Mouse (Mus musculus): Measurements from ENCODE around the gene Wdr93. TPM values are rescaled to one million over a fixed set of nuclear protein-coding genes. Genes with fewer than 3 reads are reported as not detected.

Wdr93 gene
- total and polyA plus RNA-seq, 3 experiments: 0.75 to 1.3 (median 1.2) TPM

DNA sequence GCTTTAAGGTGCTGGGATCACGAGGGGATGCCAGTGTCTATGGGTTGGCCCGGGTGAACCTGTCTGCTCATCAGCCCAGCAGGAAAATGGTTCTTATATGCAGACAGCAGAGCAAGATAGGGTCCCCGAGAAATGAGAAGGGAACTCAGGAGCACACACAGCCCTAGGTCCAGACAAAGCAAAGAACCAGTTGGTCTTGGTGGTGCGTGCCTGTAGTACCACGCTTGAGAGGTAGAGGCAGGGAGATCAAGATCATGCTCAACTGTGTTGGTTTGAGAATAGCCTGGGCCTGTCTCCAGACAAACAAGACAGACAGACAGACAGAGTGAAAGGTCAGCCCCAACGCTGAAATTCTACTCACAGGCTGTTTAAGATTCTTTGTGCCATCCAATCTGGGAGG is 56.5 kb downstream of the Wdr93 start:
- no peak for DNase-seq (ENCODE audit: extremely low read depth)
- in situ Hi-C loops (cut with MboI; ENCODE audit: low pct_ligation_motif_present, low pct_unique_long_range_greater_than_20kb, low sequenced_read_pairs): loop anchor here (5.0 kb wide), 1 partner anchor 118 kb away; no protein-coding TSS in a partner anchor
- no peak overlapping the region for H3K4me2 ChIP-seq (ENCODE audit: insufficient read depth, low read depth, poor library complexity, severe bottlenecking)
- H3K27me3 ChIP-seq (replicated peaks): peaks cover 7% of the 10 kb centered on the region
- no peak overlapping the region for H3K9ac ChIP-seq (ENCODE audit: insufficient read depth, low read depth)
- dilution Hi-C loops (cut with MboI; ENCODE audit: extremely low pct_ligation_motif_present, extremely low pct_unique_long_range_greater_than_20kb, low sequenced_read_pairs): no loop called here
- H3K4me3 ChIP-seq (replicated peaks in 1 of 3; ENCODE audit: low read depth in 2 of 3, low read length in 2 of 3, poor library complexity in 1 of 3): no peak overlapping the region
- TF ChIP-seq MYC (IDR thresholded peaks at IDR 0.05; ENCODE audit: low read depth, low read length) (no peak), GABPA (IDR thresholded peaks at IDR 0.05; ENCODE audit: insufficient replicate concordance, low read depth, low read length) (no peak), JUND (conservative IDR thresholded peaks at IDR 0.05; ENCODE audit: low read depth, low read length) (no peak), PAX5 (IDR thresholded peaks at IDR 0.05; ENCODE audit: low read length) (no peak), USF2 (conservative IDR thresholded peaks at IDR 0.05; ENCODE audit: low read depth, low read length) (no peak), CHD1 (IDR thresholded peaks at IDR 0.05; ENCODE audit: low read depth, low read length) (no peak)
- H3K27ac ChIP-seq (ENCODE audit: insufficient read depth, low read depth): no peak overlapping the region
- peaks cover 5 to 8% of the 10 kb centered on the region in 2 experiments; a peak in 3 of 4 replicates for H3K4me1 ChIP-seq (ENCODE audit: control insufficient read depth in 1 of 2, insufficient read depth in 2 of 2)
- H3K36me3 ChIP-seq (replicated peaks in 1 of 2; ENCODE audit: control insufficient read depth in 1 of 2, insufficient read depth in 1 of 2, low read length in 1 of 2): no peaks in the 10 kb centered on the region
- H3K79me2 ChIP-seq (replicated peaks; ENCODE audit: control insufficient read depth, extremely low read depth, insufficient read depth, poor library complexity, severe bottlenecking): no peaks in the 10 kb centered on the region
- no peaks in the 10 kb centered on the region for H3K9me3 ChIP-seq (replicated peaks; ENCODE audit: low read length)

DNA sequence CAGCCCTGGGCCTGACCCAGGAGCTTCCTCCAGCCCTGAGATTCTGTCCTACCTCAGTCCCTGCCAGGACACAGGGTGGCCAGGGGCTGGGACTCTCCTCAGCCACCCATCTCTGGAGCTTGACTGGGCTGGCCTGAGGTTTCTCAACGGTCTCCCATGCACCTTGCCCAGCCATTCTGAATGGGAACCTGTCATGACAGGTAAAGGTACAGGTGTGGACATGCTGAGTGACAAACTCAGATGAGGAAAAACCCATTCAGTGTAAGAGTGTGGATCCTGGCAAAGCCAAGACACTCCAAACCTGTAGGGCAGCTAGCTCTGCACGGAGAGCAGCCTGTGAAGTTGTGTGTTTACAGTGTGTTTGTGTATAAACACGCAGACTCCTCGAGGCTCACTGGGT is 57.4 kb downstream of the Wdr93 start:
- Histone ChIP-seq H3K4me2 (ENCODE audit: insufficient read depth, low read depth, poor library complexity, severe bottlenecking) (no peak overlapping the region), H3K36me3 (replicated peaks in 1 of 2; ENCODE audit: control insufficient read depth in 1 of 2, insufficient read depth in 1 of 2, low read length in 1 of 2) (no peaks in the 10 kb centered on the region), H3K27ac (ENCODE audit: insufficient read depth, low read depth) (no peak overlapping the region), H3K9me3 (replicated peaks; ENCODE audit: low read length) (no peaks in the 10 kb centered on the region), H3K4me1 (ENCODE audit: control insufficient read depth in 1 of 2, insufficient read depth in 2 of 2) (peaks cover 5 to 8% of the 10 kb centered on the region in 2 experiments; a peak in 3 of 4 replicates), H3K9ac (ENCODE audit: insufficient read depth, low read depth) (no peak overlapping the region), H3K79me2 (replicated peaks; ENCODE audit: control insufficient read depth, extremely low read depth, insufficient read depth, poor library complexity, severe bottlenecking) (no peaks in the 10 kb centered on the region), H3K27me3 (replicated peaks) (peaks cover 5% of the 10 kb centered on the region), H3K4me3 (replicated peaks in 1 of 3; ENCODE audit: low read depth in 2 of 3, low read length in 2 of 3, poor library complexity in 1 of 3) (no peak overlapping the region)
- DNase-seq (ENCODE audit: extremely low read depth): no peak
- dilution Hi-C loops (cut with MboI; ENCODE audit: extremely low pct_ligation_motif_present, extremely low pct_unique_long_range_greater_than_20kb, low sequenced_read_pairs): no loop called here
- in situ Hi-C loops (cut with MboI; ENCODE audit: low pct_ligation_motif_present, low pct_unique_long_range_greater_than_20kb, low sequenced_read_pairs): no loop called here
- TF ChIP-seq MEF2A (IDR thresholded peaks at IDR 0.05; ENCODE audit: borderline replicate concordance, low read depth, low read length): no peak
- TF ChIP-seq UBTF (IDR thresholded peaks at IDR 0.05; ENCODE audit: low read depth, low read length): no peak
- TF ChIP-seq SMC3 (IDR thresholded peaks at IDR 0.05; ENCODE audit: low read depth, low read length): no peak
- TF ChIP-seq POLR2AphosphoS2 (IDR thresholded peaks at IDR 0.05; ENCODE audit: low read depth, low read length): no peak
- TF ChIP-seq ZKSCAN1 (IDR thresholded peaks at IDR 0.05; ENCODE audit: borderline replicate concordance, low read depth, low read length): no peak
- no peak for TF ChIP-seq POLR2A (IDR thresholded peaks at IDR 0.05; ENCODE audit: low read depth, low read length)
- TF ChIP-seq JUND (conservative IDR thresholded peaks at IDR 0.05; ENCODE audit: low read depth, low read length): no peak
- no peak for TF ChIP-seq MAFK (IDR thresholded peaks at IDR 0.05; ENCODE audit: insufficient replicate concordance, low read length)
- TF ChIP-seq EP300 (IDR thresholded peaks at IDR 0.05; ENCODE audit: low read length): no peak
- TF ChIP-seq MAZ (IDR thresholded peaks at IDR 0.05; ENCODE audit: low read depth, low read length): no peak
- TF ChIP-seq E2F4 (IDR thresholded peaks at IDR 0.05; ENCODE audit: insufficient replicate concordance, low read depth, low read length): no peak
- TF ChIP-seq MAX (IDR thresholded peaks at IDR 0.05; ENCODE audit: low read length): no peak
- no peak for TF ChIP-seq HCFC1 (IDR thresholded peaks at IDR 0.05; ENCODE audit: low read depth, low read length)
- no peak for TF ChIP-seq USF1 (IDR thresholded peaks at IDR 0.05; ENCODE audit: low read depth, low read length)
